Mouse (Mus musculus) liver, embryonic 12.5 days (tissue): ENCODE data around the gene Plekhg3. TPM values are rescaled to one million over a fixed set of nuclear protein-coding genes. Genes with fewer than 3 reads are reported as not detected.

Experiments used
- ATAC-seq: fragments of 200-750 bp; cut with Nextera tagmentation; 2 replicates; pipeline ENCODE4 v1.8.0; 2017; ENCODE audit warnings: moderate number of reproducible peaks, mild to moderate bottlenecking, moderate library complexity
- H3K27ac ChIP-seq: fragments of 300-500 bp; sonication (generic); 2 replicates; pipeline ENCODE4 v1.5.1; 2016; ENCODE audit warnings: mild to moderate bottlenecking
- H3K27me3 ChIP-seq: fragments of 300-500 bp; sonication (generic); replicated peaks from 2 replicates; pipeline ENCODE4 v1.6.1; 2016; ENCODE audit warnings: mild to moderate bottlenecking, moderate library complexity
- H3K36me3 ChIP-seq: fragments of 300-500 bp; sonication (generic); 2 replicates; pipeline ENCODE4 v1.6.1; 2016; ENCODE audit warnings: mild to moderate bottlenecking, moderate library complexity
- H3K4me1 ChIP-seq: fragments of 300-500 bp; sonication (generic); 2 replicates; pipeline ENCODE4 v1.6.1; 2016
- H3K4me2 ChIP-seq: fragments of 300-500 bp; sonication (generic); 2 replicates; pipeline ENCODE4 v1.6.1; 2016; ENCODE audit warnings: mild to moderate bottlenecking, moderate library complexity
- H3K4me3 ChIP-seq: fragments of 300-500 bp; sonication (generic); 2 replicates; pipeline ENCODE4 v1.5.1; 2016; ENCODE audit warnings: mild to moderate bottlenecking, moderate library complexity
- H3K9ac ChIP-seq: fragments of 300-500 bp; sonication (generic); 2 replicates; pipeline ENCODE4 v1.6.1; 2016; ENCODE audit warnings: mild to moderate bottlenecking, moderate library complexity
- H3K9me3 ChIP-seq: fragments of 300-500 bp; sonication (generic); replicated peaks from 2 replicates; pipeline ENCODE4 v1.6.1; 2016; ENCODE audit warnings: mild to moderate bottlenecking, moderate library complexity
- WGBS: fragments of 180-500 bp; shearing (Covaris S2); methylation state at CpG from one replicate; pipeline ENCODE4 v1.1.7; 2016; ENCODE audit not compliant: insufficient replicate concordance; 5-methylcytosine and 5-hydroxymethylcytosine counted together
- polyA plus RNA-seq: library from polyadenylated mRNA; unstranded; fragments of >200 nt; fragmentation: Nextera tagmentation; extraction: Ambion mirVana; gene quantifications from 2 replicates; pipeline ENCODE4 v1.2.1, GENCODE M21; 2016

The Plekhg3 gene
- polyA plus RNA-seq, 1 experiment from 2014 or later, result 3.3 TPM

DNA sequence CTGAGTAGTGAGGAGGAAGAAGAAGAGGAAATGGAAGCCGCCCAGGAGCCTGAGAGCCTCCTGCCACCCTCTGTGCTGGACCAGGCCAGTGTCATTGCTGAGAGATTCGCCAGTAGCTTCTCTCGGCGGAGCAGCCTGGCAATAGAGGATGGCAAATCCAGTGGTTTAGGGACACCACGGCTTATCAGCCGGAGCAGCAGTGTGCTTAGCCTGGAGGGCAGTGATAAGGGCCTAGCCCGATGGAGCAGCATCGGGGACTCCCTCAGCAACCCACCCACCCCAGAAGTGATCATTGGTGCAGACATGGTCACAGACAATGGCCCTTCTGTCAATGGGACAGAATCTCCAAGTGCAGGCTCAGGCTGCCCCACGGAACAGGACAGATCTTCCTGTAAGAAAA lies 45.4 kb downstream of the Plekhg3 start:
- Histone ChIP-seq H3K9me3 (no peaks in the 10 kb centered on the region), H3K9ac (no peak overlapping the region), H3K4me1 (peaks cover 30% of the 10 kb centered on the region), H3K36me3 (peaks cover 35% of the 10 kb centered on the region), H3K27ac (no peak overlapping the region), H3K4me2 (peak overlapping the region; percentile 32), H3K27me3 (peaks cover 31% of the 10 kb centered on the region), H3K4me3 (no peak overlapping the region)
- 20% methylated on average over 9 of the region's 9 CpGs for WGBS
- peak; percentile 91 for ATAC-seq

DNA sequence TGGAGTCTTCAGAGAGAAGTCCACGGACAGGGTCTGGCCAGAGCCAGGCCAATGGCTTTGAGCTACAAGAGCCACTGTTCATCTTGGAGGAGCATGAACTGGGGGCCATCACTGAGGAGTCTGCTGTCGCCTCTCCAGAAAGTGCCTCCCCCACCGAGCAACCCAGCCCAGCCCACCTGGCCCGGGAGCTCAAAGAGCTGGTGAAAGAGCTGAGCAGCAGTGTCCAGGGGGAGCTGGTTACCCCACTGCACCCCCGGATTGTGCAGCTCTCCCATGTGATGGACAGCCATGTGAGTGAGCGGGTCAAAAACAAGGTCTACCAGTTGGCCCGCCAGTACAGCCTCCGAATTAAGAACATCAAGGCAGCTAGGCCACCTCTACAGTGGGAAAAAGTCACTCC lies 46.1 kb downstream of the Plekhg3 start:
- H3K36me3 ChIP-seq, result peaks cover 35% of the 10 kb centered on the region
- 82% methylated on average over 8 of the region's 8 CpGs for WGBS

DNA sequence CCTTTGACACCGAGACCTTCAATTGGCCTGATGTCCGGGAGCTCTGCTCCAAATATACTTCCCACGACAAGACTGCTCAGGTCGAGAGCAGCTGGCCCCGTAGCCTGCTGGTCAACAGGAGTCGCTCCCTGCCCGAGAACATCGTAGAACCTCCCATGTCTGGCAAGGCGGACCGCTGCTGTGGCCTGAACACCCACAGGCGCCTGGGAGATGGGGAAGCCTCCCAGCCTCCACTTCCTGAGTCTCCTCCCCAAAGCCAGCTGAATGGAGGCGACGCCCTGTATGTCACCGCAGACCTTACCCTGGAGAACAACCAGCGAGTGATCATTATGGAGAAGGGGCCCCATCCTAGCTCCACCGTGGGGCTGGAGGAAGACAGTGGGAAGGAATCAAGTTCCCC lies 47.2 kb downstream of the Plekhg3 start:
- no peaks in the 10 kb centered on the region for H3K9me3 ChIP-seq
- H3K9ac ChIP-seq, result no peak overlapping the region
- H3K4me3 ChIP-seq, result no peak overlapping the region
- no peak overlapping the region for H3K27ac ChIP-seq
- no peak for ATAC-seq
- no peak overlapping the region for H3K4me2 ChIP-seq
- H3K36me3 ChIP-seq, result peaks cover 35% of the 10 kb centered on the region
- H3K4me1 ChIP-seq, result peaks cover 33% of the 10 kb centered on the region
- 67% methylated on average over 16 of the region's 16 CpGs for WGBS
- H3K27me3 ChIP-seq, result peaks cover 40% of the 10 kb centered on the region

More for the DNA sequence above, 46.1 kb downstream of the Plekhg3 start:
- peaks cover 30% of the 10 kb centered on the region for H3K4me1 ChIP-seq
- H3K4me2 ChIP-seq, result no peak overlapping the region
- H3K9me3 ChIP-seq, result no peaks in the 10 kb centered on the region
- ATAC-seq, result no peak
- no peak overlapping the region for H3K4me3 ChIP-seq
- H3K27me3 ChIP-seq, result peaks cover 31% of the 10 kb centered on the region
- H3K9ac ChIP-seq, result no peak overlapping the region
- H3K27ac ChIP-seq, result no peak overlapping the region

DNA sequence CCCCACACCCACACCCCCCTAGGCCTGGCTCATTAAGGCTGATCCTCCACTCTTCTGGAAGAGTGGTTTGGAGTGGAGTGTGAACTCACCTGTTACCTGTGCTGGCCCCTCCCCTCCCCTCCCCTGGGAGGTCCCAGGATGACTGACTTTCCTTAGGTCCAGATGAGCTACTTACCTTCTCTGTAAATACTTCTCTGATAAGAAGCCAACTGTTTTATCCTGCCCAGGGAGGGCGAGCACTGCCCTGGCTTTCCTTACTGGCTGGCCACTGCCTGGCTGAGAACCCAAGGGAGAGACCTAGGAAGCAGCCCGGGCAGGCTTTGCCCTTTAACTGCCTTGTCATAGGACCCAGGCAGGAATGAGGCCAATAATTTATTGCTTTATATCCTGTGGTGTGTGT lies 47.8 kb downstream of the Plekhg3 start:
- 66% methylated on average over 2 of the region's 2 CpGs for WGBS
- Histone ChIP-seq H3K4me1 (peaks cover 36% of the 10 kb centered on the region), H3K4me2 (no peak overlapping the region), H3K9me3 (no peaks in the 10 kb centered on the region), H3K36me3 (peaks cover 35% of the 10 kb centered on the region), H3K27ac (no peak overlapping the region), H3K4me3 (no peak overlapping the region), H3K27me3 (peaks cover 46% of the 10 kb centered on the region), H3K9ac (no peak overlapping the region)
- ATAC-seq, result no peak

DNA sequence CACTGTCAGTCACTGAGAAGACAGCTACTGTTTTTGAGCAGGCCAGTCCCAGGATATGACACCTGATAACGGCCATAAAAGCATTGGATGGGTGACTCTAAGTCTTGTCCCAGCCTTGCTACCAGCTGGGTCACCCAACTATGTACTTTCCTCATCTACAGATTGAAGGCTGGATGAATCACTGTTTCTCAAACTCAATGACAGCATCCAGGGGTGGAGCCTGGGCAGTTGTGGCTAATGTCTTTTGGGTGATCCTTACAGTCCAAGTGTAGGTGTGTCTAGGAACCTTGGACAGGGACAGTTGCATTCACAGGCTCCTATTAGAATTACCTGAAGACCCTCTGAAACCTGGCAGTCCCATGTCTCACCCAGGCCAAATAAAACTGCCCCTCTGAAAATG lies 49.1 kb downstream of the Plekhg3 start:
- Histone ChIP-seq H3K4me3 (no peak overlapping the region), H3K27me3 (peaks cover 44% of the 10 kb centered on the region), H3K4me1 (peaks cover 36% of the 10 kb centered on the region), H3K36me3 (peaks cover 33% of the 10 kb centered on the region), H3K27ac (no peak overlapping the region), H3K9me3 (no peaks in the 10 kb centered on the region), H3K4me2 (no peak overlapping the region), H3K9ac (no peak overlapping the region)
- ATAC-seq, result no peak
- 66% methylated on average over 1 of the region's 1 CpGs for WGBS

DNA sequence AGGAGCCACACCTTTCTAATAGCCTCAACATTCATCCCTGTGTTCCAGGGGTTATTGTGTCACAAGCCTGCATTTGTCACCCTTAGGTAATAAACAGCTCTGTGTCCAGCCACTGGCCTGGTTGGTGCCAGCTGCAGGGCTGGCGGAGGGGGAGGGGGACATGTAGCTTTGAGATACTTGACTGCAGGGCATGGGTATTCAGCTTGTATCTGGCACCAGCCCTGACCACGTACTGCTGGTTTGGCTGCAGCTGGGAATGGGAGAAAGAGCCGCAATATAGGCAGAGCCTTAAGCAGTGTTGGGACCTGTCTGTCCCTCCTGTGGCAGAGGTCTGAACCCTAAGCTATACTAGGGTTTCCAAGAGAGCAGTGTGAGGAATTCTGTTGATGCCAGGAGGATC lies 51.4 kb downstream of the Plekhg3 start:
- 68% methylated on average over 3 of the region's 3 CpGs for WGBS
- Histone ChIP-seq H3K27ac (no peak overlapping the region), H3K4me3 (no peak overlapping the region), H3K9me3 (no peaks in the 10 kb centered on the region), H3K27me3 (peaks cover 36% of the 10 kb centered on the region), H3K4me1 (peaks cover 20% of the 10 kb centered on the region; the same call in 1 of the 2 replicates), H3K9ac (no peak overlapping the region), H3K36me3 (peaks cover 14% of the 10 kb centered on the region), H3K4me2 (no peak overlapping the region)
- ATAC-seq, result no peak

DNA sequence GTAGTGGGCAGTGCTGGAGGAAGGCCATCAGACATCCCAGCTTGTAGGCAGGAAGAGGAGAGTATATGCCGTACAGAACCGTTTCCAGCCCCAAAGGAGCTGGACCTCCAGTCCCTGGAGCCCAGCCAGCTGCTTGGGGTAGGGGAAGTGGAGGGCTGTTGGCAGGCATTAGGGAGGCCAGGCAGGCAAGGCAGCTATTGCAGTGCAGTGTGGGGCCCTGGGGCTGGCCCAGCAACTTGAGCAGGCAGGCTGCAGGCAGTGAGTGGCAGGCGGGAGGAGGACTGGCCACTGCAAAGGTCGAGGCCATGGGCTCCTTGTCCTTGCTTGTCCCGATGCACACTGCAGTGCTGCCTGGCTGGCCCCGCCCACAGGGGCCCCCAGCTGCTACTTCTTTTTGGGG lies 52.1 kb downstream of the Plekhg3 start:
- Histone ChIP-seq H3K4me1 (peaks cover 16% of the 10 kb centered on the region; the same call in 1 of the 2 replicates), H3K9me3 (no peaks in the 10 kb centered on the region), H3K9ac (no peak overlapping the region), H3K4me3 (no peak overlapping the region), H3K27ac (no peak overlapping the region), H3K27me3 (peaks cover 39% of the 10 kb centered on the region), H3K4me2 (no peak overlapping the region), H3K36me3 (peaks cover 7% of the 10 kb centered on the region)
- no peak for ATAC-seq
- WGBS, result 33% methylated on average over 6 of the region's 6 CpGs

DNA sequence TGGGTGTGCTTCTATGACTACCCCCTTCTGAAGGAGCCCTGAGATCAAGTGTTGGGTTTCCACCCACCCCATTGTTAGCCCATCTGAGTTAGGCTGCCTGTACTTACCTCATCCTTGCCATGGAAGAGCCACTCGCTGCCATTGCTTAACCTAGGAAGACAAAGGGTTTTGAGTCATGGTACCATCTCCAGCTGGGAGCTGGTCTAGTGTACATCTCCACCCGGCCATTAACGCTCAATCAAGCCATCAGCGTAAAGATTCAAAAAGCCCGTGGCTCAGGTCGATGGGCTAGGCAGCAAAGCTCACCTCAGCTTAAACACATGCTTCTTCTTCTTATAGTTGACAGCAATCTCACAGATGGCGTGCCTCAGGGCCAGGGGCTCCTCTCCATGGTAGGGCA lies 52.8 kb downstream of the Plekhg3 start:
- H3K4me2 ChIP-seq, result no peak overlapping the region
- WGBS, result 78% methylated on average over 7 of the region's 7 CpGs
- H3K9me3 ChIP-seq, result no peaks in the 10 kb centered on the region
- peaks cover 1% of the 10 kb centered on the region; the same call in 1 of the 2 replicates for H3K36me3 ChIP-seq
- peaks cover 11% of the 10 kb centered on the region; the same call in 1 of the 2 replicates for H3K4me1 ChIP-seq
- no peak for ATAC-seq
- H3K27me3 ChIP-seq, result peaks cover 43% of the 10 kb centered on the region
- H3K4me3 ChIP-seq, result no peak overlapping the region
- no peak overlapping the region for H3K9ac ChIP-seq
- no peak overlapping the region for H3K27ac ChIP-seq

DNA sequence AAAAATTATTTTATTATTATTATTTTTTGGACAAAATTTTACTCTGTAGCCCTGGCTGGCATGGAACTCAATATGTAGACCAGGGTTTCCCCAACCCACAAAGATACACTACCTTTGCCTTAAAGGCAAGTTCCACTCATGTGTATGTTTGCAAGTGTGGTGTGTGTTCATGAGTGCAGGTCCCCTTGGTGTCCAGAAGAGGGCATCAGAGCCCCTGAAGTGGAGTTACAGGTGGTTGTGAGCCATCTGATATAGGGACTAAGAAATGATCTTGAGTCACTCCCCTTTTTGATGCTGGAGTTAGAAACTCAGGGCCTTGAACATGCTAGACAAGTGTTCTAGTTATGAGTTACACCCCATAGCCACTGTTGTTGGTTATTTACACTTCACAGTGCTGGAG lies 54.3 kb downstream of the Plekhg3 start:
- no peak for ATAC-seq
- no peak overlapping the region for H3K27ac ChIP-seq
- no peaks in the 10 kb centered on the region for H3K36me3 ChIP-seq
- peaks cover 7% of the 10 kb centered on the region; the same call in 1 of the 2 replicates for H3K4me1 ChIP-seq
- no peak overlapping the region for H3K9ac ChIP-seq
- no peaks in the 10 kb centered on the region for H3K9me3 ChIP-seq
- H3K4me3 ChIP-seq, result no peak overlapping the region
- H3K27me3 ChIP-seq, result peaks cover 54% of the 10 kb centered on the region
- H3K4me2 ChIP-seq, result no peak overlapping the region

DNA sequence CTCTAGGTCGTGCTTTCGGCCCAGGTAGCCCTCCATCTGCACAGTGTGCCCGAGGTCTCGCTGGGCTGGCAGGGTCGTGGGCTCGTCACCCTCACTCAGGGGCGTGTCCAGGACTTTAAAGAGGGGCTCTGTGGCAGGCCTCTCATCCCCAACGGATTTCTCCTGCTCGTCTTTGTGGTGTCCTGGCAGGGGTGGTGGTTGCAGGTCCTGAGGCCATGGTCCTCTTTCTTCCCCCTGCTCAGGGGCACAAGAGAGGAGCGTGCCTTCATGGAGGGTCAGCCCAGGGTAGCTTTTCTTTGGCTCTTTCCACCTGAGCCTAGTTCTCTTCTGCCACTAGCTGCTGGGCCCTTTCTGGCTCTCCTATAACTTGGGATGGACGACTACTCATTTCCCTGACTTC lies 56.7 kb downstream of the Plekhg3 start:
- Histone ChIP-seq H3K27me3 (peaks cover 57% of the 10 kb centered on the region), H3K36me3 (no peaks in the 10 kb centered on the region), H3K4me1 (0 out of 2 replicates have a peak, but pooled peaks cover 5% of the 10 kb centered on the region), H3K27ac (no peak overlapping the region), H3K4me2 (no peak overlapping the region), H3K9me3 (no peaks in the 10 kb centered on the region), H3K4me3 (no peak overlapping the region), H3K9ac (no peak overlapping the region)
- 63% methylated on average over 11 of the region's 11 CpGs for WGBS
- no peak for ATAC-seq

DNA sequence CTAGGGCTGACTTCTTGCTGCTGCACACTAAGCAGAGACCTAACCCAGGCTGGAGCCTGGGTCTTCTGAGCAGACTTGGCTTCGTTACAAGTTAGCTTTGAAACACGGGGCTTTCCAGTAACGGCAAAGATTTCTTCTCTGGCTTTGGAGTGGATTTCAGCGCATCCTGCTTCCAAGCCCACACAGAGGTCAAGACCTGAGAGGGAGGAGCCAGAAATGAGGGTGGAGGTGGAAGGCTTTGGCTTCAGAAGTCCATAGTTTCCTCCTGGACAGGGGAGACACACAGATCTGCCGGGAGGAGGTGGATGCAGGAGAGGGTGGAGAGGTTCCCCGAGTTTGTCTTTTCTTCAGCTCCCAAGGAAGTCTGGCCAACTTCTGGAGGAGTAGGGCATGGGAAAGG lies 58.8 kb downstream of the Plekhg3 start:
- Histone ChIP-seq H3K4me1 (peaks cover 20% of the 10 kb centered on the region), H3K27me3 (peaks cover 50% of the 10 kb centered on the region), H3K4me2 (no peak overlapping the region), H3K27ac (no peak overlapping the region), H3K9ac (no peak overlapping the region), H3K9me3 (no peaks in the 10 kb centered on the region), H3K4me3 (no peak overlapping the region), H3K36me3 (no peaks in the 10 kb centered on the region)
- ATAC-seq, result no peak
- WGBS, result 56% methylated on average over 6 of the region's 6 CpGs

DNA sequence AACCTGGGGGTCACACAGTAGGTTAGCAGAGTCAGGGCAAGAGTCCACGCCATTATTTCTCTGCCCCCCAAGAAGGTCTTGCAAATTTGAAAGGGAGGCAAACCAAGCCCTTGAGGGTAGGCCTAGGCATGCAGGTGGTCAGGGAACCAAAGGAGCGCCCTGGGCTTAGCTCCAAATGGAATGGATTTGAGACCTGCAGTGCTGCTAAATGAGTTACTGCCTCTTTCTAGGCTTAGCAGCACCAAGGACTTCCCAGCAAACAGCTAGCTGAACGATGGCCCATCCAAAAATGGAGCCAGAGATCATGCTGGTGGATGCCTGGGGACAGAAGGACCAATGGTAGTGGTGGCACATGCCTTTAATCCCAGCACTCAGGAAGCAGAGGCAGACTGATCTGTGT lies 60.3 kb downstream of the Plekhg3 start:
- Histone ChIP-seq H3K4me1 (peaks cover 35% of the 10 kb centered on the region), H3K27ac (no peak overlapping the region), H3K4me3 (no peak overlapping the region), H3K9ac (no peak overlapping the region), H3K4me2 (no peak overlapping the region), H3K27me3 (peaks cover 50% of the 10 kb centered on the region), H3K36me3 (peaks cover 11% of the 10 kb centered on the region), H3K9me3 (no peaks in the 10 kb centered on the region)
- ATAC-seq, result no peak
- WGBS, result 67% methylated on average over 3 of the region's 3 CpGs

DNA sequence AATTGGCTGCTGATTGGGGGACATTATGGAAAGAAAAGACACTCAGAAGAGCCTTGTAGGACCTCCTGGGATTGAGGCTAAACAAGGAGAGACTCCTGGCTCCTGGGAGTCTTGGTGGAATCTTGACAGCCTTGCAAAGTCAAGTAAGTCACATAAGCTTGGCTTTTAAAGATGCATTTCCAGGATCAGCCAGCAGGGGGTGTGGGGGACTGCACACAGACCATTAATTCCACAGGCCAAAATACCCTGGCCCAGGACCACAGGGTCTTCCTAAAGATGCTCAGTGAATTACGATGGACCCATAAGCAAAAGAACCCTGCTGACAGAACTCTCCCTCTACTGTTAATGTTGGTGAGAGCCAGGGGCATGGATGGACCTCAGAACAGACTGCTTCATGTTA lies 61.5 kb downstream of the Plekhg3 start:
- no peak for ATAC-seq
- Histone ChIP-seq H3K4me3 (no peak overlapping the region), H3K9ac (no peak overlapping the region), H3K27me3 (peaks cover 46% of the 10 kb centered on the region), H3K4me1 (peaks cover 39% of the 10 kb centered on the region), H3K9me3 (no peaks in the 10 kb centered on the region), H3K36me3 (peaks cover 23% of the 10 kb centered on the region), H3K27ac (no peak overlapping the region), H3K4me2 (no peak overlapping the region)
- WGBS, result 44% methylated on average over 1 of the region's 1 CpGs
